Mouse (Mus musculus) brown adipose tissue, adult 24 weeks (tissue): ENCODE results near the gene Nt5c3b. TPM values are rescaled to one million over a fixed set of nuclear protein-coding genes. Genes with fewer than 3 reads are reported as not detected.

ENCODE experiments used
- H3K27ac ChIP-seq: fragments of 200-500 bp; replicated peaks from 2 replicates; pipeline ENCODE4 v1.5.1; 2012; ENCODE audit warnings: low read depth, mild to moderate bottlenecking, low read length
- H3K4me1 ChIP-seq: fragments of 200-500 bp; 2 replicates; pipeline ENCODE4 v1.6.1; 2012; ENCODE audit warnings: low read length, mixed read lengths; ENCODE audit not compliant: control insufficient read depth, insufficient read depth, insufficient read length
- H3K4me3 ChIP-seq: fragments of 200-500 bp; 2 replicates; pipeline ENCODE4 v1.5.1; 2012; ENCODE audit warnings: low read depth, mild to moderate bottlenecking, low read length, moderate library complexity; ENCODE audit not compliant: insufficient read depth
- polyA plus RNA-seq: library from polyadenylated mRNA; stranded (reverse); fragments of >200 nt; gene quantifications from 2 replicates; pipeline ENCODE4 v1.2.4, GENCODE M21; 2012; ENCODE audit not compliant: missing spikeins, insufficient read depth, insufficient read length

Gene Nt5c3b
- polyA plus RNA-seq, 1 experiment: 14.7 TPM

- H3K4me3 ChIP-seq: peak within 1 kb of the TSS; percentile 86
- H3K4me1 ChIP-seq: peaks cover 32% of the 10 kb centered on the region
- peak within 1 kb of the TSS; percentile 95 for H3K27ac ChIP-seq
Observed at GRCm38 (mm10) chr11:100397600-100398389, 43.8 kb downstream of the Nt5c3b start, which contains the start of gene Jup. Gene Jup (minus strand): TSS chr11:100397763.

GRCm38 (mm10) chr11:100396886-100397599 is 44.6 kb downstream of the Nt5c3b start:
- H3K4me1 ChIP-seq: peaks cover 32% of the 10 kb centered on the region
- peak overlapping the region; percentile 86 for H3K4me3 ChIP-seq
- H3K27ac ChIP-seq: peak overlapping the region; percentile 95

DNA sequence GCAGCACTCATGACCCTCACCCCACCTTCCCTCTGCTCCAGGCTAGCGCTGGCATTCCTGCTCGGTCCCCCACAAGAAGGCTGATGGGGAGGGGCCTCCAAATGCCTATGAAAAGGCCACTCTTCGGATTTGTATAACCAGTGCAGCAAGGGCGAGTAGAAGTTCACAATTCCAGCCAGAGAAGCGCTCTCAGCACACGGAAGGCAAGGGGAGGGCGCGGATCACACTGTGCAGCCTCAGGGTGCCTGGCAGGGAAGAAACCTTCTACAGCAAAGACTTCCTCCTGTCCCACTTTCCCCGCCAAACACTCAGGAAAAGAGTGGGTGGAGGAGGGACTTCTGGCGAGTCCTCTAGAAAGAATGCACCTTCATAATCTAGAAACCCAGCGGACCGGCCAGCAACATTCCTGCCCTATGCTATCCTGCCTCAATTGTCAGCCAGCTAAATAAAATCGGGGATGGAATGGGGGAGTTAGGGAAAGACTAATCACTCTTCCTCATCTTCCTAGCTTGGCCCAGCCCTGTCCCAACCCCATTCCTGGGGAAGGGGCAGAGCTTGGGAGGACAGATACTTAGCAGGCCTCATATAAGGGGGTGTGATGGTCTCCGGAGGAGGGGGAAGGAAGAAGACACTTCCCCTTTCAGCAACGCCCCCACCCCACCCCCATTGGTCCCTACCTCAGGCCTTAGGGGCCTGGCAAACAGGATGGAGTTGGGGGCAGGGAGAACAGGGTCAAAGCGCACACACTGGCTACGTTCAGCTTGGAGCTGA is 45.6 kb downstream of the Nt5c3b start:
- Histone ChIP-seq H3K4me3 (peak overlapping the region; percentile 86), H3K27ac (peak overlapping the region; percentile 95), H3K4me1 (peaks cover 35% of the 10 kb centered on the region)

GRCm38 (mm10) chr11:100395200-100395599 is 46.4 kb downstream of the Nt5c3b start:
- Histone ChIP-seq H3K4me1 (peaks cover 34% of the 10 kb centered on the region), H3K27ac (peak overlapping the region; percentile 95), H3K4me3 (peak overlapping the region; percentile 86)

- Histone ChIP-seq H3K4me1 (peaks cover 28% of the 10 kb centered on the region), H3K27ac (peak overlapping the region; percentile 84), H3K4me3 (peak overlapping the region; percentile 86)
Observed at GRCm38 (mm10) chr11:100394353-100395074, 47.1 kb downstream of the Nt5c3b start.

DNA sequence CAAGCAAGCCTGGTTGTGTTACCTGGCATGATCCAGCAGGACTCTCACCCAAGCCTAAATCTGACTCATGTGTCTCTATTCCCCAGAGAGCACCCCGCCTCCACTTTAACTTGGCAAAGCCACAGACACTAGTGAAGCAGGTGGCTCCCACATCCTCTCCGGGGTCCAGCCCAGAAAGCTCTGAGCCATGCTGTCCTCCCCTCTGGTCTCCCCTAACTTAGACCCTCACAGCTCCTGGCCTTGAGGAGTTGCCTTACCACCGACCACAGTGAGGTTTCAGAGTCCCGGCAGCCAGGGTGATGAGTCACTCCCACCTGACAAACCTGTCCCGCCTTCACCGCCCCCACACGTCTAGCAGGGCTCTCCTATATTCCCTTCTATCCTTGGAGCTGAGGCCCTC is 47.9 kb downstream of the Nt5c3b start:
- H3K27ac ChIP-seq: peak overlapping the region; percentile 83
- peak overlapping the region; percentile 30 for H3K4me3 ChIP-seq
- H3K4me1 ChIP-seq: peaks cover 25% of the 10 kb centered on the region

DNA sequence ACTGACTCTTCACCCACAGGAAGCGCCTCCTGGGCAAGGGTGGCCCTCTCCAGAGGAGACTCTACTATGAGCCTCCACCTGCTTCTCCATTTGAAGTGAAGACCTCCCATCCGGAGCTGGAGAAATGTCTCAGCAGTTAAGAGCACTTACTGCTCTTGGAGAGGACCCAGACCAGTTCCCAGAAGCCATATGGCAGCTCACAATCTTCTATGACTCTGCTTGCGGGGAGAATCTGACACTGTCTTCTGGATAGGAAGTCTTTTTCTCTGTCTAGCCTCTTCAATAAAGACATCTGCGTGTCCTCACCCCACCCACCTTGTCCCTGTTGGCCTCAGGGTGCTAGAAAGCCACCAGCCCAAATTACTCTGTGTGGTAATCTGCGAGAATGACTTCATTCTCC is 48.6 kb downstream of the Nt5c3b start:
- Histone ChIP-seq H3K4me1 (peaks cover 25% of the 10 kb centered on the region), H3K4me3 (peak overlapping the region; percentile 41), H3K27ac (peak overlapping the region; percentile 83)

DNA sequence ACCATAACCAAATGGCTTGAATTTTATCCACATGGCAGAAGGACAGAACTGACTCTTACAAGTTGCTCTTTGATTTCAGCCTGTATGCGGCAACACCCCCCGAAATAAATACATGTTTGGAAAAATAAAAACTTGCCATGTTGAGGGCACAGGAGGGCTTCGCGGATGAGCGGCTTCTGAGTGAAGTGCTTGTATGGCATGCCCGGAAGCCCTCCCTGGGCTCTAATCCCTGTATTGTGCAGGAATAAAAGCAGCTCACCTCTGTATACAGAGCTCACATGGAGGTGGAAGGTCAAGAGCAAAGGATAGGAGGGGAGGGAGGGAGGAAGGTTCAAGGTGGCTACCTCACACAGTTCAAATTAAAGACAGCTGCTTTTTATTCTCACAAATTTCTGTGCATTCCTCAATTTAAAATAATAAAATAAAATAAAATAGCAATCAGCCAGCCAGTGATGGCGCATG is 49.7 kb downstream of the Nt5c3b start:
- peak overlapping the region; percentile 55; the same call in 1 of the 2 replicates for H3K27ac ChIP-seq
- H3K4me1 ChIP-seq: peaks cover 30% of the 10 kb centered on the region
- H3K4me3 ChIP-seq: peak overlapping the region; percentile 18; the same call in 1 of the 2 replicates

DNA sequence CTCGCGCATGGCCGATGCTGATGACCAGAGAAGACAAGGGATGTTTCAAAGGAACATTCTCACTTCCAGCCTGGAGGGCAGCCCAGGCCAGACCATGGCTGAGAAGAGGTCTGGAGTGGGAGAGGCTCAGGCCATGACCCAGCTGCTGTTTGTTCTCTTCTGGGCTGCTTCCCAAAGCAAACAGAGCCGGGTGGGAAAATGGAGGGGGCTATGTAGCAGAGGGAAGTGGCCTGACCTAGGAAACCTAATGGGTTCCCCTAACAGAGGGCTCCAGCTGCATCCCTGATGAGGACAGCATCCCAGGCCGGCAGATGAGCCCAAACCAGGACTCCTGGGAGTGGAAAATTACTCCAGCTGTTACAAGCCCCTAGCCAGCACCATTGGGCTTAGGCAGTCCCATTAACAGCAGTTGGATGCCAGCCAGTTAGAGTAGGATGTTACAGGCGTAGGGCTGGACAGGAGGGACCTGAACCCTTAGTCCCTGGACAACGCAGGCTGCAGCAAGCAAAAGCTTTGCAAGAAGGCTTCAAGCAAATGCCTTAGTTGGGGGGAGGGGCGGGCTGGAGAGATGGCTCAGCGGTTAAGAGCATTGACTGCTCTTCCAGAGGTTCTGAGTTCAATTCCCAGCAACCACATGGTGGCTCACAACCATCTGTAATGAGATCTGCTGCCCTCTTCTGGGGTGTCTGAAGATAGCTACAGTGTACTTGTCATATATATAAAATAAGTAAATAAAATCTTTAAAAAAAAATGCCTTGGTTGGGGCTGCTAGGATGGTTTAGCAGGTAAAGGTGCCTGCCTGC is 50.3 kb downstream of the Nt5c3b start:
- H3K4me1 ChIP-seq: peaks cover 36% of the 10 kb centered on the region
- no peak overlapping the region for H3K4me3 ChIP-seq
- peak overlapping the region; percentile 95 for H3K27ac ChIP-seq

GRCm38 (mm10) chr11:100389931-100390445 is 51.6 kb downstream of the Nt5c3b start:
- Histone ChIP-seq H3K4me1 (peaks cover 35% of the 10 kb centered on the region), H3K4me3 (no peak overlapping the region; the same call in 1 of the 2 replicates), H3K27ac (peak overlapping the region; percentile 95)

GRCm38 (mm10) chr11:100388588-100388987 is 53.0 kb downstream of the Nt5c3b start:
- Histone ChIP-seq H3K27ac (peak overlapping the region; percentile 95), H3K4me3 (peak overlapping the region; percentile 39), H3K4me1 (peaks cover 28% of the 10 kb centered on the region)

- H3K4me1 ChIP-seq: peaks cover 21% of the 10 kb centered on the region
- peak overlapping the region; percentile 39 for H3K4me3 ChIP-seq
- peak overlapping the region; percentile 95 for H3K27ac ChIP-seq
Observed at GRCm38 (mm10) chr11:100387589-100388375, 53.8 kb downstream of the Nt5c3b start.

DNA sequence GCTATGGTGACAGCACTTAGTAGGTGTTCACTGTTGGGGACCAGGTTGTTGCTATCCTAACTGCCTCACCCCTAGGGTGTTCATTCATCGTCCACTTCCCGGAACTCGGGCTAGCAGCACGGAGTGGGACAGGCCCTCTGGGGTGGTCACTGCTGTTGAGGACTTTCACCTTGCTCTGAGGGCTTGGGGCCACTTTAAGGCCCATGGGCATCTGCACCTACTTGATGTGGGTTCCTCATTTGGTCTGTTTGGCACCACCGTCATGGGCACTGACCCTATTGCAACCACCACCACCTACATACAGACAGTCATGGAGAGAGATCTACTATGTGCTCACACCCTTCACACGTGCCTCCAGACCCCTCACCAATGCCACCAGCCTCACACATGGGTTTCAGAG is 54.5 kb downstream of the Nt5c3b start:
- Histone ChIP-seq H3K4me1 (peaks cover 21% of the 10 kb centered on the region), H3K27ac (peak overlapping the region; percentile 82), H3K4me3 (peak overlapping the region; percentile 13)
